Mouse (Mus musculus): ENCODE measurements around the gene Clstn1. TPM values are rescaled to one million over a fixed set of nuclear protein-coding genes. Genes with fewer than 3 reads are reported as not detected.

Clstn1 gene
- polyA plus RNA-seq, 1 experiment from 2014 or later = 22.9 TPM

DNA sequence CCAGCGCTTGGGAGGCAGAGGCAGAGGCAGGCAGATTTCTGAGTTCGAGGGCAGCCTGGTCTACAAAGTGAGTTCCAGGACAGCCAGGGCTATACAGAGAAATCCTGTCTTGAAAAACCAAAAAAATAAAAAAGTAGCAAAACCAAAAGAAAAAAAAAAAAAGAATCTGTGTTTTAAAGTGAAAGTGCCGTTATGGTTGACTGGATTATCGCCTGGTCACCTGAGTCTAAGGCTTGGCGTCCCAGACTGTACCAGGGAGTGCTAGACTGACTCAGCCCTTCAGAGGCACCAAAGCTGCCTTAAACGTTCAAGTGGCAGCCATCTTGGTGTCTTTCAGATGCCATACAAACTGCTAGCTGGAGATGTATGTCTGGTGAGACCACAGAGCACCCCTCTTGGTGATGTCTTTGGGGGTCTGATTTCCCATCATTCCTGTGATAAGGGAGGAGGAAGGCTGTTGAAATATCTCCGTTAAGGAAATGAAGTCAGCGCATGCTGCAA is 49.7 kb downstream of the Clstn1 start:
- H3K36me3 ChIP-seq (ENCODE audit: control insufficient read depth, insufficient read depth, low read length) = peaks cover 36% of the 10 kb centered on the region

DNA sequence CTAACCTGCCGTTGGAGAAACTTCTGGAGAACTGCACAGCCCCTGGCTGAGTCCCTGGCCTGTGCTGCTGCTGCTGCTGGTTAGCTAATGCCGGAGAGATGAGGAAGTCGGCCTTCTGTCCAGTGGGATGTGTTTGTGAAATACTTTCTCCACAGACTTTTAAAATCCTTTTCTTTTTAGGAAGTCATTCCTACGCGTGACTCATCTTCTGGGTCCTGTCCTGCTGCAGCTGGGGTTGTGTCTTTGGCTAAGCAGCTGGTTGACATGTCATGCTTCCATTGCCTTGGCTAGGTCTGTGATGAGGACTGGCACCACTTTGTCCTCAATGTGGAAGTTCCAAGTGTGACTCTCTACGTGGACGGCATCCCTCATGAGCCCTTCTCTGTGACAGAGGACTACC is 51.7 kb downstream of the Clstn1 start:
- peaks cover 40% of the 10 kb centered on the region for H3K36me3 ChIP-seq (ENCODE audit: control insufficient read depth, insufficient read depth, low read length)
- 86% methylated on average over 7 of the region's 7 CpGs for WGBS

More for the DNA sequence above, 49.7 kb downstream of the Clstn1 start:
- Histone ChIP-seq H3K27ac (ENCODE audit: low read length) (no peak overlapping the region), H3K9ac (replicated peaks; ENCODE audit: low read depth, low read length) (no peak overlapping the region), H3K4me2 (replicated peaks; ENCODE audit: low read depth, low read length) (no peak overlapping the region), H3K4me3 (ENCODE audit: low read depth, low read length) (no peak overlapping the region), H3K27me3 (ENCODE audit: control insufficient read depth, insufficient read depth, low read length) (no peaks in the 10 kb centered on the region), H3K9me3 (ENCODE audit: control insufficient read depth, low read depth, low read length) (no peaks in the 10 kb centered on the region), H3K4me1 (ENCODE audit: control insufficient read depth, insufficient read depth, low read length) (no peaks in the 10 kb centered on the region)
- ATAC-seq (ENCODE audit: insufficient number of reproducible peaks, insufficient read depth, low FRiP score, low read depth) = no peak
- WGBS = 93% methylated on average over 8 of the region's 8 CpGs

DNA sequence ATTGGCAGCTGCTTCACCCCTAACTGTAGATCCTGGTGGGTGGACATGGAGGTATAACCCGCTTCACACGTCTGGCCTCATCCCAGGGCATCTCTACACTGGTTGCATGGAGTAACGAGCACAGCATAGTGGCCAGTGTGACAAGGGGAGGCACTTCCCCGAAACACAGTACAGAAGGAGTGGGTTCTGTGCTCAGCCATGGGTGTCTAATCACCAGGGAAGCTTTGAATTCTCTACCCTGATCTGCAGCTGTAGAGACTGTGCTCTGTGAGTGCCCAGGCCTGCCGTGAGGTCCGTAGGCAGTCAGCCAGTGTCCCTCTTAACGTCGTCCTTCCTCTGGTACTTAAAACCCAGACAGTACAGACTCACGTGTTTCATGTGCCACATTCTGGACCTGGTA is 54.6 kb downstream of the Clstn1 start:
- 71% methylated on average over 9 of the region's 9 CpGs for WGBS
- Histone ChIP-seq H3K9me3 (ENCODE audit: control insufficient read depth, low read depth, low read length) (no peaks in the 10 kb centered on the region), H3K27ac (ENCODE audit: low read length) (no peak overlapping the region), H3K36me3 (ENCODE audit: control insufficient read depth, insufficient read depth, low read length) (peaks cover 37% of the 10 kb centered on the region), H3K9ac (replicated peaks; ENCODE audit: low read depth, low read length) (no peak overlapping the region), H3K27me3 (ENCODE audit: control insufficient read depth, insufficient read depth, low read length) (no peaks in the 10 kb centered on the region), H3K4me1 (ENCODE audit: control insufficient read depth, insufficient read depth, low read length) (no peaks in the 10 kb centered on the region), H3K4me3 (ENCODE audit: low read depth, low read length) (no peak overlapping the region), H3K4me2 (replicated peaks; ENCODE audit: low read depth, low read length) (no peak overlapping the region)
- ATAC-seq (ENCODE audit: insufficient number of reproducible peaks, insufficient read depth, low FRiP score, low read depth) = no peak

More for the DNA sequence above, 51.7 kb downstream of the Clstn1 start:
- Histone ChIP-seq H3K4me1 (ENCODE audit: control insufficient read depth, insufficient read depth, low read length) (no peaks in the 10 kb centered on the region), H3K9ac (replicated peaks; ENCODE audit: low read depth, low read length) (no peak overlapping the region), H3K27me3 (ENCODE audit: control insufficient read depth, insufficient read depth, low read length) (no peaks in the 10 kb centered on the region), H3K27ac (ENCODE audit: low read length) (no peak overlapping the region), H3K4me3 (ENCODE audit: low read depth, low read length) (no peak overlapping the region), H3K4me2 (replicated peaks; ENCODE audit: low read depth, low read length) (no peak overlapping the region), H3K9me3 (ENCODE audit: control insufficient read depth, low read depth, low read length) (no peaks in the 10 kb centered on the region)
- ATAC-seq (ENCODE audit: insufficient number of reproducible peaks, insufficient read depth, low FRiP score, low read depth) = no peak

DNA sequence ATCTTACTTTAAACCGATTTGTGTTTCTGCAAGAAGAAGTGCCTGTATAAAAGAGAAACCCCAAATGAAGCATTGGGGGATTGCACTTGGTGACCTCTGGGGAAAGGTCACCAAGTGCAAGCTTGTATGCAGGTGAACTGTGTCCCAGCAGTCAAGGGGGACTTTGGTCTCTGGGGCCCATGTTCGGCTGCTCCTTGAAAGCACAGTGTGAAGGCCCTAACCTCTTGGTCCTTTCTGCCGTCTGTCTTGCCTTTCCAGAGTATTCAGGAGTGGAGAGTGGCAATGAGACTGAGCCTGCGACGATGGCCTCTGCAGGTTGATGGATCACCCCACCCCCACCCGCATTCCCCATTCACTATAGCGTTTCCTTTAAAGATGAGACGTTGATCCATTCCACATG is 55.1 kb downstream of the Clstn1 start:
- H3K4me1 ChIP-seq (ENCODE audit: control insufficient read depth, insufficient read depth, low read length) = no peaks in the 10 kb centered on the region
- ATAC-seq (ENCODE audit: insufficient number of reproducible peaks, insufficient read depth, low FRiP score, low read depth) = no peak
- H3K27ac ChIP-seq (ENCODE audit: low read length) = no peak overlapping the region
- 37% methylated on average over 8 of the region's 8 CpGs for WGBS
- H3K4me3 ChIP-seq (ENCODE audit: low read depth, low read length) = no peak overlapping the region
- H3K27me3 ChIP-seq (ENCODE audit: control insufficient read depth, insufficient read depth, low read length) = no peaks in the 10 kb centered on the region
- H3K4me2 ChIP-seq (replicated peaks; ENCODE audit: low read depth, low read length) = no peak overlapping the region
- no peak overlapping the region for H3K9ac ChIP-seq (replicated peaks; ENCODE audit: low read depth, low read length)
- H3K9me3 ChIP-seq (ENCODE audit: control insufficient read depth, low read depth, low read length) = no peaks in the 10 kb centered on the region
- H3K36me3 ChIP-seq (ENCODE audit: control insufficient read depth, insufficient read depth, low read length) = peaks cover 40% of the 10 kb centered on the region

DNA sequence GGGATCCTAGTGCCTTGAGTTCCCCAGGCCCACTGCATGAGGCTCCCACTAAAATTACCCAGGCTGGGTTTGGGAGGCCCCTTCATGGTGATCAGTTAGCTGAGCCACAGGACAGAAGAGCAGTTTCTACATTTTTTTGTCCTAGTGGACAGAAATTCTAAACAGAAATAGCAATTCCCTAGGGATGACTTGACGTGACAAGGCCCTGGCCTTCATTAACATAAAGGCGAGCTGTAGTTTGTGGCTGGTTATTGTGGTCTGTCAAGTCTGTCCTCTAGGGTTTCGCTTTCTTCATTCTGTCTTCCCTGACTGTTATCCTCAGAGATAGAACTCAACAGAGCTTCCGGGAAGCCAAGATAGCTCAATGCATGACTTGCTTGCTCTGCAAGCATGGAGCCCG is 55.7 kb downstream of the Clstn1 start:
- Histone ChIP-seq H3K36me3 (ENCODE audit: control insufficient read depth, insufficient read depth, low read length) (peaks cover 45% of the 10 kb centered on the region), H3K27ac (ENCODE audit: low read length) (no peak overlapping the region), H3K9me3 (ENCODE audit: control insufficient read depth, low read depth, low read length) (no peaks in the 10 kb centered on the region), H3K4me1 (ENCODE audit: control insufficient read depth, insufficient read depth, low read length) (no peaks in the 10 kb centered on the region), H3K4me3 (ENCODE audit: low read depth, low read length) (no peak overlapping the region), H3K9ac (replicated peaks; ENCODE audit: low read depth, low read length) (no peak overlapping the region), H3K27me3 (ENCODE audit: control insufficient read depth, insufficient read depth, low read length) (no peaks in the 10 kb centered on the region), H3K4me2 (replicated peaks; ENCODE audit: low read depth, low read length) (no peak overlapping the region)
- WGBS = 85% methylated on average over 5 of the region's 5 CpGs
- ATAC-seq (ENCODE audit: insufficient number of reproducible peaks, insufficient read depth, low FRiP score, low read depth) = no peak

DNA sequence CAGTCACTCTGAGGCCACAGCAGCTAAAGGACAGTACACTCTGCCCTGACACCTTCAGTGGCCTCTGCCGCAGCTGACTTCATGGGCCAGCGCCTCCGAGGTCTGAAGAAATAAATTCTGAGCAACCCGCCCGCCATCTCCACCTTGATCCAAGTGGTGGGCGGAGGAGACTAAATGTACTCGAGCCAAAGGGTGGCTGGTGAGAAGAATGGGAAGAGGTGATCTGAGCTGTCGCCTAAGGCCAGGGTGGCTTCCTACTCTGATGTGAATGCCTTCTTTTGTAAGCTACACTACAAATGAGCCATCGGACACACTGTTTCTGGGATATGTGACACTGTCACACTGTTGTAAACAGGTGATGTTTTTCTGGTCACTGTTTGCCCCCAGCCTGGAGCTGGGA is 59.5 kb downstream of the Clstn1 start:
- H3K27ac ChIP-seq (ENCODE audit: low read length) = no peak overlapping the region
- H3K4me1 ChIP-seq (ENCODE audit: control insufficient read depth, insufficient read depth, low read length) = no peaks in the 10 kb centered on the region
- H3K27me3 ChIP-seq (ENCODE audit: control insufficient read depth, insufficient read depth, low read length) = no peaks in the 10 kb centered on the region
- peaks cover 47% of the 10 kb centered on the region for H3K36me3 ChIP-seq (ENCODE audit: control insufficient read depth, insufficient read depth, low read length)
- H3K9ac ChIP-seq (replicated peaks; ENCODE audit: low read depth, low read length) = no peak overlapping the region
- 93% methylated on average over 9 of the region's 9 CpGs for WGBS
- no peak overlapping the region for H3K4me3 ChIP-seq (ENCODE audit: low read depth, low read length)
- ATAC-seq (ENCODE audit: insufficient number of reproducible peaks, insufficient read depth, low FRiP score, low read depth) = no peak
- H3K4me2 ChIP-seq (replicated peaks; ENCODE audit: low read depth, low read length) = no peak overlapping the region
- no peaks in the 10 kb centered on the region for H3K9me3 ChIP-seq (ENCODE audit: control insufficient read depth, low read depth, low read length)

DNA sequence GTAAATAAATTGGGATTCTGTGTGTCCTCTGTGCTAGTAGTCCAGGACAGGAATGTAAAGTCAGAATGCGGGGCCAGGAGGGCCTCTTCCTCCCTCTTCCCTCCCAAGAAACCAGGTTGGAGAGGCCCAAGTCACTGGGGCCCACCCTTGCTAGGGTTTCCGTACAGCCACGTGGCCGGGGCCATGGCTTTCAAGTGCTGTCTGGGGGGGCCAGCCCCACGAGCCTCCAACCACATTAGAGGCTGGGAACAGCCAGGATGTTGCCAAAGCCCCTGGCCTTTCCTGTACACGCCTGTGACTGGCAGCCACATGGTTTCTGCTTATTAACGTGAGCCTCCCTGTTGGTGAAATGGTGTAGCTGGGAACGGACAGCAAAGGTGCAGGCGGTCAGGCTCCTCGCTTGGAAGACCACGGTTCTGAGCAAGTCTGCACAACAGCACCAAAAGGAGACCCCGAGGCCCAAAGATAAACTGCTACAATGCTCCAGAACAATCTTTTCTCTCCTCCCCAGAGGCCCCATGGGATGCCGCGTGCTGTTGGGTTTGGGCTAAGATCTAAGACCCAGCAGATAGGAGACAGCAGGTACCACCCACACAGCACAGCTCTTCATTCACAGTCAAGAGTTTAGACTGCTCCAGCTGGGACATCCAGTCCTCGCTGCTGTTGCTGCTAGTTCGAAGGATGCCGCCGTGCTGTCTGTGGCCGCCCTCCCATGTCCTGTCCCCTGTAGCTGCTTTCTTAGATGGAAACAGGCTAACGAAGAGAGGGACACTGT is 62.0 kb downstream of the Clstn1 start:
- Histone ChIP-seq H3K27ac (ENCODE audit: low read length) (no peak overlapping the region), H3K4me2 (replicated peaks; ENCODE audit: low read depth, low read length) (no peak overlapping the region), H3K27me3 (ENCODE audit: control insufficient read depth, insufficient read depth, low read length) (no peaks in the 10 kb centered on the region), H3K9ac (replicated peaks; ENCODE audit: low read depth, low read length) (no peak overlapping the region), H3K4me3 (ENCODE audit: low read depth, low read length) (no peak overlapping the region), H3K4me1 (ENCODE audit: control insufficient read depth, insufficient read depth, low read length) (no peaks in the 10 kb centered on the region), H3K9me3 (ENCODE audit: control insufficient read depth, low read depth, low read length) (no peaks in the 10 kb centered on the region), H3K36me3 (ENCODE audit: control insufficient read depth, insufficient read depth, low read length) (peaks cover 34% of the 10 kb centered on the region)
- ATAC-seq (ENCODE audit: insufficient number of reproducible peaks, insufficient read depth, low FRiP score, low read depth) = no peak
- 79% methylated on average over 20 of the region's 20 CpGs for WGBS

DNA sequence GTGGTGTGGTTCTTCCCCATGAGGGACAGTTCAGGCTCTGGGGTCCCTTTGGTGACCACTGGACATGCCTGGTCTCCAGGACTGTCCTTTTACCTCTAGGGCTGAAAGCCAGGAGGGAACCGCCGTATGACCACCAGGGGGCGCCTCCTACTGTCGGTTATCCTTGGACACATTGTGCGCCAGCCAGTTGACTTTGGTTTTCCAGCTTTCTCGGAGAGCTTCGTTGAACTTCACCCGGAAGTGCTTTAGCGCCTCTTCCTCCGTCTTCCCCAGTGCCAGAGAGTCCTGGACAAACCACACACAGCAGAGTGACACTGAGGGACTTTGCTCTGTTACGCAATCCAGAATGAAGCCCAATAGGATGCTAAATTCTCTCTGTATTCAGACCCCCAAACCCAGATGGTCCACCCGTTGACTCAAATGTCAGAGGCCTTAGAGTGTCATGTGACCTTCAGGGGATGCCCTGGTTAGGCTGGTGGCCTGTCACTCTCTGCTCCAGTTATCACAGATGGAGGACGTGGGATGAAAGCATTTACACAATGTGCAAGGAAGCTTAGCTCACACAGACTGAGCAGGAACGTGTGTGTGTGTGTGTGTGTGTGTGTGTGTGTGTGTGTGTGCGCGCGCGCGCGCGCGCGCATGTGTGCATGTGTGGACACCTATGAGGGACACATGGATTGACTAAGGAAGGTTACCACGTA is 64.4 kb downstream of the Clstn1 start:
- 65% methylated on average over 24 of the region's 24 CpGs for WGBS
- Histone ChIP-seq H3K9me3 (ENCODE audit: control insufficient read depth, low read depth, low read length) (no peaks in the 10 kb centered on the region), H3K36me3 (ENCODE audit: control insufficient read depth, insufficient read depth, low read length) (peaks cover 22% of the 10 kb centered on the region; the same call in 1 of the 2 replicates), H3K4me2 (replicated peaks; ENCODE audit: low read depth, low read length) (no peak overlapping the region), H3K9ac (replicated peaks; ENCODE audit: low read depth, low read length) (no peak overlapping the region), H3K4me1 (ENCODE audit: control insufficient read depth, insufficient read depth, low read length) (no peaks in the 10 kb centered on the region), H3K27ac (ENCODE audit: low read length) (no peak overlapping the region), H3K27me3 (ENCODE audit: control insufficient read depth, insufficient read depth, low read length) (no peaks in the 10 kb centered on the region), H3K4me3 (ENCODE audit: low read depth, low read length) (no peak overlapping the region)
- no peak for ATAC-seq (ENCODE audit: insufficient number of reproducible peaks, insufficient read depth, low FRiP score, low read depth)

Measured in stomach, embryonic 14.5 days (tissue).